Mouse (Mus musculus): ENCODE data around the gene Slc6a21.

Gene Slc6a21

DNA sequence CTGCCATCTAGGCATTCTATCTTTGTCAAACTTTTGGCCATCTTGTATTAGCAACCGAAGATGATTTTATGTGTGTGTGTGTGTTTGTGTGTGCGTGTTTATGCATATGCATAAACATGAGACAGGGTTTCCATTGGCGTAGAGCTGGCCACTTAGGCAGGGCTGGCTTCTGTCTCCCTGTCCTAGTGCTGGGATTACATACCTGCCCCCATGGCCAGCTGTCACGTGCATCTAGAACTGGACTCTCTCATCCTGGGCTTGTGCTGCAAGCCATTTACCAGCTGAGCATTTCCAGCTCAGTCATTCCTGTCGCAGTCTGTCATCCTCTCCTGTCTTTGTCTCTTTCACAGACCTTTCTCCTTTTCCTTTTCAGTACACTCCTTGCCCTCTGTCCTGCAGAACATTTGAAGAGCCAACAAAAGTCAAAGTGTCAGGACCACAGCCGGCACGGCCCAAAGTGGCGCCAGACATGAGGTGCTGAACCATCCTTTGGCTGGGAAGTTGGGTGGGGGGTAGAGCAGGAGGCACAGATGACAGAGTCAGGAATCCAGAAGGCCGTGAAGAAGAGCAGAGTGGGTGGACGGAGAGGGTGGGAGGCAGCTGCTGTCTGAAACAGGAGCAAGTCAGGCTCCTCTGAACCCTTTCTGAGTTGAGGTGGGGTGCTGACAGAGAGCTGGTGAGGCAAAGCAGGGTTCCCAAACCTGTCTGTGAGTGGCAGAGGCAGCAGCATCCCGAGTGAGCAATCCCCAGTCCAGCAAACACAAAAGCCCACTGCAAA is 20.1 kb upstream of the Slc6a21 start:
- DNase-seq = no peak

DNA sequence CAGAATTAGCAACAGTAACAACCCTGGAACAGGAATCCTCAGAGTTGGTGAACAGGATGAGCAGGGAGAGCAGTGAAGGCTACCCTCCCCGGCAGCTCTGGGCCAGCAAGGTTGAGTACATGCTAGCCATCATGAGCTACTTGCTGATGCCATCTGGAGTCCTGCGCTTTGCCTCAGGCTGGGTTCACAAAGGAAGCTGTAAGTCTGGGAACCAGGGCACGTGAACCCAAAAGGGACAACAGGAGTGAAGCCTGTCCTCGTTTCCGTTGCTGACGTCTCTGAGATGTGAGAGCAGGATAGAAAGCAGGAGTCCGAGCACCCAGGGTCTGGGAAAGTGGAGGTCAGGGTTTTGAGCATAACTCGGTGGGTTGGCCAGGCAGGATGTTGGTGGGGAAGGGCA is 18.0 kb upstream of the Slc6a21 start:
- no peak for DNase-seq

DNA sequence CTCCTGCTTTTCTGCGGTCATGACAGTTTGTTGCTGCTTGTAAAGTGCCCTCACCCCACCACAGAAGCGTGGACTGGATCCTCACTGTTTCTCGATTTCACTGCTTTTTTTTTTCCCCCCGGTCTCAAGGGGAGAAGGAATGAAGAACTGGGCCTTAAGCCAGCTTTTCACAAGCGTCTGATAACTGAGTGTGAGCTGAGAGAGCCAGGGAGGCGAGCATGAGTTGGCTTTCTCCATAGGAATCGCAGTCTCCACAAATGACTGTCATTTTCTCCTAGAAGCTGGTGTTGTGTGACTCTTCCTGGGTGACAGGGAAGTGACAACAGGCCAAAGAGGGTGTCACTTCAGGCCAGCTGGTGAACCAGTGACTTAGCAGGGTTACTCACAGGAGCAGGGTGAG is 15.0 kb upstream of the Slc6a21 start:
- no peak for DNase-seq

GRCm38 (mm10) chr7:45263006-45263607 is 14.2 kb upstream of the Slc6a21 start:
- DNase-seq = no peak

GRCm38 (mm10) chr7:45264348-45264747 is 13.0 kb upstream of the Slc6a21 start:
- DNase-seq = no peak

- DNase-seq = no peak
Observed at GRCm38 (mm10) chr7:45265518-45265917, 11.8 kb upstream of the Slc6a21 start.

DNA sequence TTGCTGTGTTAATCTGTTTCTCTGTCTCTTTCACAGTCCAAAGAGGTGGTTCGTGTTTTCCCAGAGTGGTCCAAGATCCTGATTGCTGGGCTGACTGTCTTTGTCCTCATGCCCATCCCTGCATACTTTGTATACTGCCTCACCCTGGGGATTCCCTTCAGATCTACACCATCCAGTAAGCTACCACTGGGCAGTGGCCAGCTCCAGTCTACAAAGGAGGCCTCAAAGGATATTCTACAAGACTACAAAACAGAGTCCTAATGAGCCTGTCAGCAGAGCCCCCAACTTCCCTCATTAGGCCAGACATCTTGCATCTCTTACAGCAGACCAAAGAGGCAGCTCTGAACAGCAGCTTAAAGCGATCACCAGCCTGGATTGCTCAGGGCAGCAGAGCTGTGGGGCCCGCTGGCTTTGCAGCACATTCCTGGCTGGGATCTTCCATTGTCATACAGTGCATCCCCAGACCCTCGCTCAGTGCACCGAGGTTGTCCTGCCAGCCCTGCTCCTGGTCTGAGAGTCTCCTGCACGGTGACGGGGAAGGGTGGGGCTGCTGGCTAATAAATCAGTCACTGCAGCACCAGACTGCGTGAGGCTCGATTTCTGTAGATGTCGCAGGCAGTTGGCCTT is 4.4 kb upstream of the Slc6a21 start:
- no peak for DNase-seq

- DNase-seq = no peak
Observed at GRCm38 (mm10) chr7:45273672-45274071, 3.6 kb upstream of the Slc6a21 start.

DNA sequence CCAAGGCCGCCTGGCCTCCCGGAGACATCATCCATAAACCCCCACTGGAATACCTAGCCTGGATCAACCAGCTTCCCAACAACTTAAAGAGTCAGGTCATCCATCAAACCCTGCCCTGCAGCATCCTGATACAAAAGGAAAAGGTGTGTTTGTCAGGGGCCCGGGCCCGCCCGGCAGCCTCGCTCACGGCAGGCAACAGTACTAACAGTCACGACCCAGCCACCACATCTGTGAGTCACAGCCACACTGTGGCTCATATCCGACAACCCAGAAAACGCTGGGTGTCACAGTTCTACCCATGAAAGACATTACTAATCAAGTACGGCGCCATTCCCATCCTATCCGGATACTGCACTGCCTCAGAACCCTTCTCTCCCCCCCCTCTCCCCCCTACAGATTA is 9.2 kb downstream of the Slc6a21 start:
- no peak for DNase-seq

DNA sequence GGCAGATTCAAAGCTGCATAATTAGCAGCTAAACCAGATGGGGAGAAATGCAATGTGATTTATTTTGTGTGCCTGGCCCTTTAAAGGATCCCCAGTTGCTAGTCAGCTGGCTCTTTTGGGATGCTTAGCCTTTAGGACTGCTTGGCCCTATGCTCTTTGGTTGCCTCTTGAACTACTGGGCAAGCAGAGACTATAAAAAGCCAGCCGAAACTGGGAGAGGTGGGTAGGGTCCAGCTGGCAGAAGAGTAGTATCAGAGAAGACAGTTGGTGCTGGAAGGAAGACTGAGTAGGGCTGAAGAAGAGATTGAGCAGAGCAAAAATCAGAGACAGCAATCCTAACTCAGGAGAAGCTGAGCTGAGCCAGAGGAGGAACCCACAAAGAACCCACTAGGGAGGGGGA is 19.3 kb downstream of the Slc6a21 start:
- no peak for DNase-seq

DNA sequence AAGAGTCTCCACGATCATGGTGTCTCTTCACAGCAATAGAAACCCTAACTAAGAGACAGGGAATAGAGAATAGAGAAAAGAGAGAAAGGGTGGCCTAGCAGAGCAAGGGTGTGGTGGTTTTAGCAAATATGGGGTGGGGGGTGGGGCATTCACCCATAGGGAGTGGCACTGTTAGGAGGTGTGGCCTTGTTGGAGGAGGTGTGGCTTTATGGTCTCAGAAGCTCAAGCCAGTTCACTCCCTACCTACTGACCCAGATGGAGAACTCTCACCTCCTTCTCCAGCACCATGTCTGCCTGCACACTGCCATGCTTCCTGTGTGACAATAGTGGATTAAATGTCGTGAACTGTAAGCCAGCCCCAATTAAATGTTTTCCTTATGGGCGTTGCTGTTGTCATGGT is 20.2 kb downstream of the Slc6a21 start:
- DNase-seq = no peak

DNA sequence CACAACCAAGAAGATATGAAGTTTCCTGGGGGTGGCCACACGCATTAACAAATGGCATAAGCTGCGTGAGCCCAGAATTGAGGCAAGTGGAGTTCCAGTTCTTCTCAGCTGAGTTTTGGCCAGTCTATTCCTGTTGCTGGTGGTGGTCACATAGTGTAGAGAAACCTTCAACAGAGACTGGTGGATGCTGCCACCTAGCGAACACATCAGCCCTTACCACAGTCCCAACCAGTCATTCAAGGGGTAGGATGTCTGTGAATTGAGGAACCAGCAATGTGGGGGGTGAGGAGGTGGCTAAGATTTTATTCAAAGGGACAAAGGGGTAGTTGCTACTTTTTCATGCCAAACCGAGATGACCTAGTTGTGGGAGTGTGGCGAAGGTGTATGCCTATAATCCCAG is 22.4 kb downstream of the Slc6a21 start:
- DNase-seq = peak; percentile 60 to 72

DNA sequence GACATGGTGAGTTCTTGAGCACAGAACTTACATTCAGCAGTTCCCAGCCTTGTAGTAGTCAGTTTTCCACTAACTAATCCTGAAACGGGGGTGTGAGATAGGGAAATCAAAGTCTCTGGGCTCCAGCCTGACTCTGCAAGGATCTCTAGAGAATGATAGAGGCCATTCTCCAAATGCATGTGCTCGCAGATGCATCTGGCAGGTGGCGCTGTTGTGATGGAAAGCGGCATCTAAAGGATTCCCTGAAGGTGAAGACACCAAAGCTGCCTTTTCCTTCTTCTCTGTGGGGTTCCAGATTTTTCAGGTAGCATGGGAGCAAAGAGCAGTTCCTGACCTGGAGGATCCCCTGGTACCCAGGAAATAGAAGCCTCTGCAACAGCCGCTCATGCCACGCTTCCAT is 23.0 kb downstream of the Slc6a21 start:
- DNase-seq = peak; percentile 58 to 72

- DNase-seq = no peak
Observed at GRCm38 (mm10) chr7:45302626-45303025, 25.3 kb downstream of the Slc6a21 start.

GRCm38 (mm10) chr7:45304869-45305268 is 27.6 kb downstream of the Slc6a21 start:
- peak in 1 of 2 experiments; percentile 27 for DNase-seq

DNA sequence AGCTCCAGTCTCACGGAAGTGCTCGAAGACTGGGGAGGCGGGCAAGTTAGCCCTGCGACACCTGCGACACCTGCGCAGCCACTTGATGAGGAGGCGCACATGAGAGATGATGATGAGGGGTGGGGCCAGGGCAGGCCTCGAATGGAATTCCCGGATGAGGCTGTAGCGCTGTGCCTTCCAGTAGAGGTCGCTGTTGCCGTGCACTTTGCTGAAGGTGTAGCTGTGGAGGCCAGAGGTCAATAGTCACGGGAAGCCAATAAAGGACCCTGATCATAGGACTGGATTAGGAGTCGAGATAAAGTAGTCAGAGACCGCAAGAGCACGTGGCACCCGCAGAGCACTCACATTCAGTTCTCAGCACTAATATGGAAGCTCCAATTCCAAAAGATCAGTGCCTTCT is 28.0 kb downstream of the Slc6a21 start:
- DNase-seq = peak; percentile 81 to 85

- peak in 1 of 2 experiments; percentile 39 for DNase-seq
Observed at GRCm38 (mm10) chr7:45308551-45309240, 31.4 kb downstream of the Slc6a21 start.

DNA sequence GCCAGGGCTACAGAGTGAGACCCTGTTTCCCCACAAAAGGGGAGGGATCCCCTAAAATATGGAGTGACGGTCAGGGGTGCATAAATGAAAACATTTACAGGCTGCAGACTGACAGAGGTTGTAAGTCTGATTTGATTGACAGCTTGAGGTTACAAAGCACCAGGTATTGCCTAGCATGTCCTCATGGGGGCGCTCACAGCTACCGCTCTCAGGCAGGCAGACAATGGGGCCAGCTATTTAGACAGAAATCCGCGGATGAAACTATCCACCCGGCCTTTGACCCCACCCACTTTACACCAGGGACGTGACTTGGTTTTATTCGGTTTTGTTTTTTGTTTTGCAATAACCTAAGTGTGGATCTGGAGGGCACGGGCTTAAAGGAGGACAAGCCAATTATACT is 32.1 kb downstream of the Slc6a21 start:
- DNase-seq = peak; percentile 59 to 71

DNA sequence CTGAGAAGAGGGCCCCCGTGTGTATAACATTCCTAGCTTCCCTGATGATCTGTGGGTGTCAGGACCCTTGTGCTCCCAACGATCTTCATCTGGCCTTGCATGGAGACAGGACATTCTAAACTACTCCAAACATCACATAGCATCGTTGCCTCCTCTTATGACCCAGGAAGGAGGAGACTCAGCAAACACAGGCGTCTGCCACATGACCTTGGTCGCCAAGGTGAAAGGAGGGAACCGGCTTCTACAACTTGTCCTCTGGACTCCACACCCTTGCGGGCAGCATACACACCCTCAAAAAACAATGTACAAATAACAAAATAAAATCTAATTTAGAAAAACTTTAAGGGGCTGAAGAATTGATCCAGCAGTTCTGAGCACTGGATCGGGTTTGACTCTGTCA is 34.7 kb downstream of the Slc6a21 start:
- DNase-seq = no peak

DNA sequence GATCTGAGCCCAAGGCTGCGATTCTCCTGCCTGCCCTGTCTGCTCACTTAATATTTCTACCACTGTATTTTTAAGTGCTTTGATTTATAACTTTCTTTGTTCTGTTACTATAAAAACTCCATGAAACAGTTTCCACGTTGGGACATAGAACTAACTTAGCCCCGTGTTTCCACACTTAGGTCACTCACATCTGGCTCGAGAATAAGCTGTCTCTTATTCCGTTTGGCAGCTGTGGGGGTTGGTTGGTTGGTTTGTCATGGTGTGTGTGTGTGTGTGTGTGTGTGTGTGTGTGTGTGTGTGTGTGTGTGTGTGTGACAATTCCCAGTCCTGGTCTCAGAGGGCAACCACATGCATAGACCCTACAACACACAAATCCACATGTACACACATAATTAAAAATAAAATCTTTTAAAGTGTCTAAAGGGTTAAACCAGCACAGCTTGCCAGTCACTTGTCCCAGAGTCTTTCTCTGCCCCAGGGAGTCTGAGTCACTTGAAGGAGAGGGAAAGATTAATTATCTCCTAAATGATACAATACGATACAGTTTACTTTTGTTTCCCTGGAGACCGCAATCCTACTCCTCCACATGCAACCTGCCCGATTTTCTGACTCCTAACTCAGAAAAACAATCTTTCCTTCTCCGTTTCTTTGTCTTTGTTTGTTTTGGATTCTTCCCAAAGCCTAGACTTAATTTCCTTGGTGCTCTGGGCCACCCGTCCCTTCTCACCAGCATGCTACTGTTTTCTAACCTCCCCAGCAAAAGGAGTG is 35.6 kb downstream of the Slc6a21 start:
- DNase-seq = no peak

- no peak for DNase-seq
Observed at GRCm38 (mm10) chr7:45313495-45313894, 36.2 kb downstream of the Slc6a21 start.

GRCm38 (mm10) chr7:45315182-45315701 is 37.9 kb downstream of the Slc6a21 start:
- DNase-seq = no peak

GRCm38 (mm10) chr7:45316536-45316935 is 39.2 kb downstream of the Slc6a21 start:
- peak in 1 of 2 experiments; percentile 21 for DNase-seq

Data from lung, postnatal 4 days (tissue).